Mouse (Mus musculus): Measurements from ENCODE around the gene Cdh15. TPM values are rescaled to one million over a fixed set of nuclear protein-coding genes. Genes with fewer than 3 reads are reported as not detected.

Gene Cdh15
- polyA plus RNA-seq, 1 experiment, result not detected

GRCm38 (mm10) chr8:122852546-122852905, 4.8 kb downstream of the Cdh15 start:
- Histone ChIP-seq H3K4me3 (replicated peaks) (no peak overlapping the region), H3K9me3 (ENCODE audit: control insufficient read depth, low read length) (no peaks in the 10 kb centered on the region), H3K36me3 (ENCODE audit: control insufficient read depth) (no peaks in the 10 kb centered on the region), H3K27me3 (ENCODE audit: control insufficient read depth) (peaks cover 35% of the 10 kb centered on the region), H3K4me1 (ENCODE audit: control insufficient read depth) (peaks cover 7% of the 10 kb centered on the region)
- TF ChIP-seq GATA1 (IDR thresholded peaks at IDR 0.05; ENCODE audit: low read length) (no peak), TAL1 (IDR thresholded peaks at IDR 0.05; ENCODE audit: low read length) (no peak)

- H3K4me3 ChIP-seq (replicated peaks), result no peak overlapping the region
- no peak for TF ChIP-seq GATA1 (IDR thresholded peaks at IDR 0.05; ENCODE audit: low read length)
- TF ChIP-seq TAL1 (IDR thresholded peaks at IDR 0.05; ENCODE audit: low read length), result no peak
- peaks cover 3% of the 10 kb centered on the region for H3K4me1 ChIP-seq (ENCODE audit: control insufficient read depth)
- peaks cover 32% of the 10 kb centered on the region for H3K27me3 ChIP-seq (ENCODE audit: control insufficient read depth)
- H3K9me3 ChIP-seq (ENCODE audit: control insufficient read depth, low read length), result no peaks in the 10 kb centered on the region
- no peaks in the 10 kb centered on the region for H3K36me3 ChIP-seq (ENCODE audit: control insufficient read depth)
Measured at GRCm38 (mm10) chr8:122853340-122853771, 5.6 kb downstream of the Cdh15 start.

GRCm38 (mm10) chr8:122854388-122854787, 6.6 kb downstream of the Cdh15 start:
- Histone ChIP-seq H3K4me3 (replicated peaks) (no peak overlapping the region), H3K27me3 (ENCODE audit: control insufficient read depth) (peaks cover 25% of the 10 kb centered on the region)

GRCm38 (mm10) chr8:122855123-122855522, 7.4 kb downstream of the Cdh15 start:
- Histone ChIP-seq H3K36me3 (ENCODE audit: control insufficient read depth) (no peaks in the 10 kb centered on the region), H3K27me3 (ENCODE audit: control insufficient read depth) (peaks cover 23% of the 10 kb centered on the region), H3K4me3 (replicated peaks) (no peak overlapping the region), H3K4me1 (ENCODE audit: control insufficient read depth) (peaks cover 6% of the 10 kb centered on the region), H3K9me3 (ENCODE audit: control insufficient read depth, low read length) (no peaks in the 10 kb centered on the region)
- TF ChIP-seq TAL1 (IDR thresholded peaks at IDR 0.05; ENCODE audit: low read length) (no peak), GATA1 (IDR thresholded peaks at IDR 0.05; ENCODE audit: low read length) (no peak)

More at GRCm38 (mm10) chr8:122854388-122854787, 6.6 kb downstream of the Cdh15 start:
- Histone ChIP-seq H3K4me1 (ENCODE audit: control insufficient read depth) (no peaks in the 10 kb centered on the region), H3K9me3 (ENCODE audit: control insufficient read depth, low read length) (no peaks in the 10 kb centered on the region), H3K36me3 (ENCODE audit: control insufficient read depth) (no peaks in the 10 kb centered on the region)
- TF ChIP-seq TAL1 (IDR thresholded peaks at IDR 0.05; ENCODE audit: low read length) (no peak), GATA1 (IDR thresholded peaks at IDR 0.05; ENCODE audit: low read length) (no peak)

- H3K36me3 ChIP-seq (ENCODE audit: control insufficient read depth), result no peaks in the 10 kb centered on the region
- H3K27me3 ChIP-seq (ENCODE audit: control insufficient read depth), result peaks cover 25% of the 10 kb centered on the region
- no peaks in the 10 kb centered on the region for H3K9me3 ChIP-seq (ENCODE audit: control insufficient read depth, low read length)
- H3K4me3 ChIP-seq (replicated peaks), result no peak overlapping the region
- H3K4me1 ChIP-seq (ENCODE audit: control insufficient read depth), result peaks cover 7% of the 10 kb centered on the region
- TF ChIP-seq TAL1 (IDR thresholded peaks at IDR 0.05; ENCODE audit: low read length) (no peak), GATA1 (IDR thresholded peaks at IDR 0.05; ENCODE audit: low read length) (no peak)
Measured at GRCm38 (mm10) chr8:122856288-122856687, 8.5 kb downstream of the Cdh15 start.

- H3K9me3 ChIP-seq (ENCODE audit: control insufficient read depth, low read length), result no peaks in the 10 kb centered on the region
- TF ChIP-seq GATA1 (IDR thresholded peaks at IDR 0.05; ENCODE audit: low read length) (no peak), TAL1 (IDR thresholded peaks at IDR 0.05; ENCODE audit: low read length) (no peak)
- peaks cover 7% of the 10 kb centered on the region for H3K4me1 ChIP-seq (ENCODE audit: control insufficient read depth)
- no peaks in the 10 kb centered on the region for H3K36me3 ChIP-seq (ENCODE audit: control insufficient read depth)
- H3K27me3 ChIP-seq (ENCODE audit: control insufficient read depth), result peaks cover 20% of the 10 kb centered on the region
- no peak overlapping the region for H3K4me3 ChIP-seq (replicated peaks)
Measured at GRCm38 (mm10) chr8:122859843-122860242, 12.1 kb downstream of the Cdh15 start.

- TF ChIP-seq GATA1 (IDR thresholded peaks at IDR 0.05; ENCODE audit: low read length) (no peak), TAL1 (IDR thresholded peaks at IDR 0.05; ENCODE audit: low read length) (no peak)
- H3K4me1 ChIP-seq (ENCODE audit: control insufficient read depth), result peaks cover 6% of the 10 kb centered on the region
- no peaks in the 10 kb centered on the region for H3K9me3 ChIP-seq (ENCODE audit: control insufficient read depth, low read length)
- peaks cover 29% of the 10 kb centered on the region for H3K27me3 ChIP-seq (ENCODE audit: control insufficient read depth)
- no peak overlapping the region for H3K4me3 ChIP-seq (replicated peaks)
- no peaks in the 10 kb centered on the region for H3K36me3 ChIP-seq (ENCODE audit: control insufficient read depth)
Measured at GRCm38 (mm10) chr8:122864719-122865129, 17.0 kb downstream of the Cdh15 start.

- no peaks in the 10 kb centered on the region for H3K36me3 ChIP-seq (ENCODE audit: control insufficient read depth)
- peaks cover 30% of the 10 kb centered on the region for H3K27me3 ChIP-seq (ENCODE audit: control insufficient read depth)
- TF ChIP-seq TAL1 (IDR thresholded peaks at IDR 0.05; ENCODE audit: low read length), result no peak
- no peak for TF ChIP-seq GATA1 (IDR thresholded peaks at IDR 0.05; ENCODE audit: low read length)
- H3K4me3 ChIP-seq (replicated peaks), result no peak overlapping the region
- H3K9me3 ChIP-seq (ENCODE audit: control insufficient read depth, low read length), result no peaks in the 10 kb centered on the region
- peaks cover 9% of the 10 kb centered on the region for H3K4me1 ChIP-seq (ENCODE audit: control insufficient read depth)
Measured at GRCm38 (mm10) chr8:122865441-122865840, 17.7 kb downstream of the Cdh15 start.

- no peaks in the 10 kb centered on the region for H3K36me3 ChIP-seq (ENCODE audit: control insufficient read depth)
- H3K4me3 ChIP-seq (replicated peaks), result no peak overlapping the region
- TF ChIP-seq GATA1 (IDR thresholded peaks at IDR 0.05; ENCODE audit: low read length), result no peak
- no peaks in the 10 kb centered on the region for H3K9me3 ChIP-seq (ENCODE audit: control insufficient read depth, low read length)
- peaks cover 29% of the 10 kb centered on the region for H3K27me3 ChIP-seq (ENCODE audit: control insufficient read depth)
- peaks cover 13% of the 10 kb centered on the region for H3K4me1 ChIP-seq (ENCODE audit: control insufficient read depth)
Measured at GRCm38 (mm10) chr8:122866231-122866630, 18.5 kb downstream of the Cdh15 start.

GRCm38 (mm10) chr8:122867982-122868381, 20.2 kb downstream of the Cdh15 start:
- Histone ChIP-seq H3K4me1 (ENCODE audit: control insufficient read depth) (peaks cover 22% of the 10 kb centered on the region), H3K9me3 (ENCODE audit: control insufficient read depth, low read length) (no peaks in the 10 kb centered on the region), H3K4me3 (replicated peaks) (no peak overlapping the region), H3K36me3 (ENCODE audit: control insufficient read depth) (no peaks in the 10 kb centered on the region), H3K27me3 (ENCODE audit: control insufficient read depth) (peaks cover 29% of the 10 kb centered on the region)
- no peak for TF ChIP-seq GATA1 (IDR thresholded peaks at IDR 0.05; ENCODE audit: low read length)
- no peak for TF ChIP-seq TAL1 (IDR thresholded peaks at IDR 0.05; ENCODE audit: low read length)

Data from erythroblast, embryonic 14.5 days (primary cell).